24 mouse cellular contexts compared by ENCODE assay signal in genomic region chr14:25741211-25741610, GRCm38 (mm10). TPM values are rescaled to one million over a fixed set of nuclear protein-coding genes. Genes with fewer than 3 reads are reported as not detected.
DNase-seq lines count a peak whose midpoint lies in the region; TF ChIP-seq lines count a peak whose summit lies in the region.
"Had no signal": no experiment of that assay in that cellular context is flagged by ENCODE, and none has a peak within 500 bp of the region (broad histone marks: within the 10 kb centered on the region; RNA-seq: fewer than 3 reads in every experiment).

No protein-coding gene starts in this region.

- TF ChIP-seq CTCF in left cerebral cortex, adult 2 months (IDR thresholded peaks at IDR 0.05), result no peak
- no peak for TF ChIP-seq CTCF in cortical plate, adult 2 months (IDR thresholded peaks at IDR 0.05; ENCODE audit: extremely low read depth, insufficient read depth, low read length)

- no peaks in the 10 kb centered on the region; the same call in 1 of the 2 replicates for H3K4me1 ChIP-seq in cortical plate, adult 2 months (ENCODE audit: control insufficient read depth, insufficient read depth, low read length)

- no peaks in the 10 kb centered on the region for H3K27me3 ChIP-seq in myocyte (ENCODE audit: control insufficient read depth, insufficient read depth, insufficient read length)
- H3K27me3 ChIP-seq: forebrain, embryonic 15.5 days; heart, embryonic 15.5 days; limb, embryonic 13.5 days; liver, embryonic 15.5 days; lung, embryonic 15.5 days; midbrain, embryonic 15.5 days; neural tube, embryonic 15.5 days; Patski had no signal

- peaks cover 34% of the 10 kb centered on the region for H3K36me3 ChIP-seq in myocyte (ENCODE audit: control insufficient read depth, insufficient read depth)
- H3K36me3 ChIP-seq: forebrain, embryonic 15.5 days; midbrain, embryonic 15.5 days; neural tube, embryonic 15.5 days had no signal

- peaks cover 38% of the 10 kb centered on the region for H3K79me2 ChIP-seq in myocyte (ENCODE audit: control insufficient read depth, insufficient read depth)

- no peak for TF ChIP-seq POLR2A in cortical plate, adult 2 months (IDR thresholded peaks at IDR 0.05; ENCODE audit: extremely low read depth, insufficient read depth, low read length)
- peak; percentile 21 for TF ChIP-seq POLR2A in myocyte (IDR thresholded peaks at IDR 0.05; ENCODE audit: insufficient read length, low read depth)

- H3ac ChIP-seq in myocyte (ENCODE audit: control insufficient read depth, insufficient read length), result no peak overlapping the region

- H3K4me3 ChIP-seq in left cerebral cortex, adult 2 months, result no peak overlapping the region
- no peak overlapping the region for H3K4me3 ChIP-seq in cortical plate, adult 2 months (ENCODE audit: insufficient read depth, low read length)
- no peak overlapping the region for H3K4me3 ChIP-seq in myocyte
- H3K4me3 ChIP-seq: forebrain, embryonic 15.5 days; heart, adult 2 months; heart, embryonic 15.5 days; limb, embryonic 13.5 days; liver, embryonic 15.5 days; lung, embryonic 15.5 days; midbrain, embryonic 15.5 days; neural tube, embryonic 15.5 days had no signal

- H3K4me2 ChIP-seq in myocyte (ENCODE audit: low read depth), result no peak overlapping the region
- H3K4me2 ChIP-seq: forebrain, embryonic 15.5 days; heart, embryonic 15.5 days; limb, embryonic 13.5 days; liver, embryonic 15.5 days; lung, embryonic 15.5 days; midbrain, embryonic 15.5 days; neural tube, embryonic 15.5 days had no signal

- intact Hi-C loops in left cerebral cortex, adult 2 months (cut with DNase I), result no loop called here

- H3K27ac ChIP-seq in left cerebral cortex, adult 2 months, result peak overlapping the region; percentile 76
- peak overlapping the region; percentile 83 for H3K27ac ChIP-seq in cortical plate, adult 2 months (ENCODE audit: insufficient read depth, low read length)
- H3K27ac ChIP-seq: forebrain, embryonic 15.5 days; heart, adult 2 months; heart, embryonic 15.5 days; kidney, postnatal 0 days; limb, embryonic 13.5 days; liver, embryonic 15.5 days; lung, embryonic 15.5 days; midbrain, embryonic 15.5 days; neural tube, embryonic 15.5 days had no signal

- DNase-seq in heart, adult 11 months, result peak; percentile 92
- no peak for DNase-seq in heart, adult 8-10 months (ENCODE audit: low spot score)
- DNase-seq in left cerebral cortex, adult 2 months (ENCODE audit: extremely low spot score in 1 of 2, low spot score in 2 of 2), result no peak
- DNase-seq in left cerebral cortex, adult 18-20 months (ENCODE audit: low spot score in 2 of 2), result no peak
- no peak for DNase-seq in c-Kit-positive CD71-positive TER-119-positive erythroid progenitor cells, embryonic 14.5 days (ENCODE audit: low spot score)
- DNase-seq: adrenal gland, adult 8-10 months; cerebellum, adult 9-10 months; gastrocnemius, postnatal 14 days; heart, adult 2 months; heart, postnatal 36 days; kidney, adult 18-20 months; lung, postnatal 4 days; thymus, adult 18-20 months had no signal

TF ChIP-seq in myocyte, 11 proteins besides CTCF, POLR2A, EP300 and RAD21:
- TF ChIP-seq USF1 (IDR thresholded peaks at IDR 0.05; ENCODE audit: low read depth) (no peak), MAX (IDR thresholded peaks at IDR 0.05; ENCODE audit: low read depth) (no peak), MYOG (IDR thresholded peaks at IDR 0.05; ENCODE audit: control insufficient read depth in 1 of 3, insufficient read depth in 1 of 3, insufficient read length in 2 of 3, low read depth in 2 of 3) (no peak), POLR2AphosphoS2 (IDR thresholded peaks at IDR 0.05; ENCODE audit: insufficient read length, low read depth) (no peak), SRF (IDR thresholded peaks at IDR 0.05; ENCODE audit: control insufficient read depth, insufficient read length, low read depth) (no peak), REST (IDR thresholded peaks at IDR 0.05; ENCODE audit: insufficient read depth, insufficient read length) (no peak), MYOD1 (IDR thresholded peaks at IDR 0.05; ENCODE audit: control insufficient read depth in 1 of 3, insufficient read length in 2 of 3, low read depth in 2 of 3) (no peak), TCF3 (IDR thresholded peaks at IDR 0.05; ENCODE audit: insufficient read length, low read depth) (no peak), E2F4 (IDR thresholded peaks at IDR 0.05; ENCODE audit: insufficient read depth) (no peak), CEBPB (IDR thresholded peaks at IDR 0.05; ENCODE audit: insufficient read depth, poor library complexity, severe bottlenecking) (no peak), TCF12 (IDR thresholded peaks at IDR 0.05; ENCODE audit: insufficient read depth, poor library complexity, severe bottlenecking) (no peak)

RNA-seq across cellular contexts. Expression of gene Zcchc24, which starts 27.6 kb away (rescaled TPM):
- total RNA-seq in heart, adult 8-10 months (2022), result 10 to 100 TPM; 28.3 to 37.1 (median 32.0) TPM
- 10 to 100 TPM; 47.0 TPM for total RNA-seq in left cerebral cortex, adult 2 months (2021)
- 10 to 100 TPM; 47.4 to 47.7 TPM for total RNA-seq in left cerebral cortex, adult 18-20 months (2021)
- 51.8 and 52.1 TPM in 2 replicates for polyA plus RNA-seq in cortical plate, adult 2 months (2012; rRNA removed)
- 86.2 TPM for polyA plus RNA-seq in myocyte (2012; fragmentation: generic; extraction: Trizol)

RNA-seq across cellular contexts. Expression of gene Ppif, which starts 47.3 kb away (rescaled TPM):
- total RNA-seq in heart, adult 8-10 months (2022), result 100 to 1,000 TPM; 300 to 329 (median 307) TPM
- total RNA-seq in left cerebral cortex, adult 2 months (2021), result 10 to 100 TPM; 24.0 to 24.3 TPM
- total RNA-seq in left cerebral cortex, adult 18-20 months (2021), result 10 to 100 TPM; 25.4 to 25.6 TPM
- 49.4 and 51.7 TPM in 2 replicates for polyA plus RNA-seq in cortical plate, adult 2 months (2012; rRNA removed)
- 14.1 TPM for polyA plus RNA-seq in myocyte (2012; fragmentation: generic; extraction: Trizol)

Comparison
In these comparisons a context has a peak if more than half of its experiments do, and no peak if none do; other contexts are left out.
1. RNA of gene Ppif, which starts 47.3 kb away (total RNA-seq): 300 to 329 TPM in heart, adult 8-10 months; 25.4 to 25.6 TPM in left cerebral cortex, adult 18-20 months and 24.0 to 24.3 TPM in left cerebral cortex, adult 2 months; every median in the first group is over 10 times any median in the second.